Mouse (Mus musculus): ENCODE measurements at regions not wholly inside any gene's neighbourhood (a gene's known extent, or its start where the extent isn't known, plus 50 kb on each side); places are given as distances from the start of the nearest gene placed in this dataset.
"Not testable (repeated sequence)": the region's sequence is repeated elsewhere in the genome, so short reads cannot be mapped to it uniquely, and the experiment has no call there.

DNA sequence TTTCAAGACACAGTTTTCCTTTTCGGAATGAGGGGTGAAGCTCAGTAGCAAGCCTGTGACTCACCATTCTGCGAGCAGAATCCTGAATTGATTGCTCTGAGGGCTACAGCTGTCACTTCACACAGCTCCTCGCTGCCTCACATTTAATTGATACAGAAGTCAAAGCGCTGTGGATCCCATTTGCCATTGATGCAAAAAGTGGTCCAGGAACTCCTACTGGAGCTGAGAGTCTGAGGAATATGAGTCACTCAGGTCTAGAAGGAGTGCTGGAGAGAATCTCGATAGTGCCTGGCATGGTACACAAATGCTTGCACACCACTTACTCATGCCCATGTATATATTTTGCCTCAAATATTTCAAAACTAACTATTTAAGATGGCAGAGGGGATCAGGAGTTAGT, 158.0 kb upstream of the Tenm4 start:
- Histone ChIP-seq H3K27ac (ENCODE audit: insufficient read depth, low read length) (no peak overlapping the region), H3K4me1 (ENCODE audit: control insufficient read depth, insufficient read depth, low read length) (no peaks in the 10 kb centered on the region), H3K4me3 (ENCODE audit: insufficient read depth, low read length) (no peak overlapping the region)
- TF ChIP-seq POLR2A (IDR thresholded peaks at IDR 0.05; ENCODE audit: extremely low read depth, insufficient read depth, low read length) (no peak), CTCF (IDR thresholded peaks at IDR 0.05; ENCODE audit: extremely low read depth, insufficient read depth, low read length) (no peak)

DNA sequence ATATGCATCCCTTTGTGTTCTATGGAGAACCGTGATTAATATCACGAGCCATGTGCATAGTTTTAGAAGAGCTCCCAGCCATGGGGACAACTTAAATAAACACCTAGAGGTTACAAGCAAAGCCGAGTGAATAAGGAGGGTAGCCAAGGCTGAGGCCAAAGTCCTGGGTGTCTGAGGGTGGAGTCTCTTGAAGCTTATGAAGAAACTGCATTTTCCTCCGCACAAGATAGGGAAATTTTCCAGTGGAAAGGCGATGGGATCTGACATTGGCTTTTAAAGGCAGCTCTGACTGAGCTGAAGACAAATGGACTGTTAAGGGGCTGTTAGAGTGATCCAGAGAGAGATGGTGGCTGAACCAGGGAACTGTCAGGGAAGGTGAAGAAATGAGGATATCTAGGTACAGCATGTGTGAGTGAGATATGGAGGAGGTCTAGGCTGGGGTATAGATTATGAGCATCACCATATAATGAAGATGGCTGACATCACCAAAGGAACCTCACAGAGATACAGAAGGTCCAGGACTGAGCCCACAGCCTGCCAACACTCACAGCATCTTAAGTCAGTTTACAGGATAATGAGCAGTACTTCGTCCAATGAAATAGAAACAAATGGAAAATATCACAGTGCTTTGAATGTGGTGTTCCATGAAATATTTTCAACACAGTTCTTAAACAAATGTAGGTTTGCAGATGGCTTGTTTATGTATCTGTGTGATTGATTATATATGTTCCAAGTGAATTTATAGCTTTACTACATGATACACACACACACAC, 153.7 kb upstream of the Tenm4 start:
- TF ChIP-seq POLR2A (IDR thresholded peaks at IDR 0.05; ENCODE audit: extremely low read depth, insufficient read depth, low read length) = no peak
- no peak for TF ChIP-seq CTCF (IDR thresholded peaks at IDR 0.05; ENCODE audit: extremely low read depth, insufficient read depth, low read length)
- Histone ChIP-seq H3K4me1 (ENCODE audit: control insufficient read depth, insufficient read depth, low read length) (no peaks in the 10 kb centered on the region), H3K4me3 (ENCODE audit: insufficient read depth, low read length) (no peak overlapping the region), H3K27ac (ENCODE audit: insufficient read depth, low read length) (no peak overlapping the region)

GRCm38 (mm10) chr7:96024048-96024447, 147.0 kb upstream of the Tenm4 start:
- no peak overlapping the region for H3K27ac ChIP-seq (ENCODE audit: insufficient read depth, low read length)
- TF ChIP-seq POLR2A (IDR thresholded peaks at IDR 0.05; ENCODE audit: extremely low read depth, insufficient read depth, low read length) (no peak), CTCF (IDR thresholded peaks at IDR 0.05; ENCODE audit: extremely low read depth, insufficient read depth, low read length) (no peak)
- no peak overlapping the region for H3K4me3 ChIP-seq (ENCODE audit: insufficient read depth, low read length)

DNA sequence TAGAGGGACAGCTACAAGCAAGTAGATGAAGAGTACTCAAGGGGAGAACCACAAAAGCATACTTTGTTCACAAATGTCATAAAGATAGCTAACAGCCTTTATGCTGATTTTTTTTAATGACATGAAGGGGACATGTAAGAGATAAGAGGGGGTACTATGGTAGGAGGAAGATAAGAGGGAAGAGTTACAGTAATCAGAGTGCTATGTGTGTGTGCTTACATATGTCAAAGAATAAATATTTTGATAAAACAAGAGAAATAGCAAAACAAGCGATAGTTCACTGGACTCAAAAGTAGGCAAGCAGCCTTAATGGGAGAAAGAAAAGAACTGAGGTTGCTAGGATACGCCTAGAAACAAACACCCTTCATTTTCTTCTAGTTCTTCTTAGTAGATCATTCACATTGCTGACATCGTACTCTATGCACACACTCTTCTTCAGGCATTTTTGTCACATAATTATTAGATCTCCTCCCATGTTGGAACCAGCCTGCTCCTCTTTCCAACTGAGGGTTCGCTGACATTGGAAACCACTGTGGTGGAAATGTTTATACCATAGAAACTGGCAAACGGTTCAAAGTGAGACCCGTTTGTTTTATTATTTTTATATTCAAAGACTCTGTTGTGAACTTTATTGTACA, 144.1 kb upstream of the Tenm4 start:
- Histone ChIP-seq H3K4me3 (ENCODE audit: insufficient read depth, low read length) (no peak overlapping the region), H3K27ac (ENCODE audit: insufficient read depth, low read length) (no peak overlapping the region), H3K4me1 (ENCODE audit: control insufficient read depth, insufficient read depth, low read length) (no peaks in the 10 kb centered on the region)
- TF ChIP-seq POLR2A (IDR thresholded peaks at IDR 0.05; ENCODE audit: extremely low read depth, insufficient read depth, low read length) (no peak), CTCF (IDR thresholded peaks at IDR 0.05; ENCODE audit: extremely low read depth, insufficient read depth, low read length) (no peak)

More at GRCm38 (mm10) chr7:96024048-96024447, 147.0 kb upstream of the Tenm4 start:
- H3K4me1 ChIP-seq (ENCODE audit: control insufficient read depth, insufficient read depth, low read length) = no peaks in the 10 kb centered on the region

- H3K4me3 ChIP-seq (ENCODE audit: insufficient read depth, low read length) = no peak overlapping the region
- no peak overlapping the region for H3K27ac ChIP-seq (ENCODE audit: insufficient read depth, low read length)
- no peaks in the 10 kb centered on the region for H3K4me1 ChIP-seq (ENCODE audit: control insufficient read depth, insufficient read depth, low read length)
- TF ChIP-seq POLR2A (IDR thresholded peaks at IDR 0.05; ENCODE audit: extremely low read depth, insufficient read depth, low read length) (no peak), CTCF (IDR thresholded peaks at IDR 0.05; ENCODE audit: extremely low read depth, insufficient read depth, low read length) (no peak)
Measured at GRCm38 (mm10) chr7:96033636-96034035, 137.4 kb upstream of the Tenm4 start.

DNA sequence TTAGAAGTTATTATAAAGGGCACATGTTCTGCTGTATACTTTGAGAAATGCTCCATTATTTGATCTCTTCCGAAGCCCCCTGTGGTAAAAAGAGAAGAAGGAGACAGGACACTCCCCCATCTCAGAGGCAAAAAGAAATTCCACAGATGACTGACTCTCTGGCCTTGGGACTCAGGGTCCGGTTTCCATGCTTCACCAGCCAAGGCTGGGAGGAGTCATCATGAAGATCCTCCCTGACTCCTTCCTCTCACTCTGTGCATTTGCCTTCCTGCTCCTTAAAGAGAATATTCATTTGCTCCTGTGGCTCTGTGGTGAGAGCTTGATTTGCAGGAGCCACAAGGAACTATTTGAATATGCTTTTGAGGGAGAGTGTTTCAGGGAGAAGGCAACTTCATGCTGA, 135.6 kb upstream of the Tenm4 start:
- H3K4me1 ChIP-seq (ENCODE audit: control insufficient read depth, insufficient read depth, low read length) = no peaks in the 10 kb centered on the region
- TF ChIP-seq POLR2A (IDR thresholded peaks at IDR 0.05; ENCODE audit: extremely low read depth, insufficient read depth, low read length) (no peak), CTCF (IDR thresholded peaks at IDR 0.05; ENCODE audit: extremely low read depth, insufficient read depth, low read length) (no peak)
- no peak overlapping the region for H3K27ac ChIP-seq (ENCODE audit: insufficient read depth, low read length)
- no peak overlapping the region for H3K4me3 ChIP-seq (ENCODE audit: insufficient read depth, low read length)

GRCm38 (mm10) chr7:96039628-96040027, 131.4 kb upstream of the Tenm4 start:
- no peaks in the 10 kb centered on the region for H3K4me1 ChIP-seq (ENCODE audit: control insufficient read depth, insufficient read depth, low read length)

DNA sequence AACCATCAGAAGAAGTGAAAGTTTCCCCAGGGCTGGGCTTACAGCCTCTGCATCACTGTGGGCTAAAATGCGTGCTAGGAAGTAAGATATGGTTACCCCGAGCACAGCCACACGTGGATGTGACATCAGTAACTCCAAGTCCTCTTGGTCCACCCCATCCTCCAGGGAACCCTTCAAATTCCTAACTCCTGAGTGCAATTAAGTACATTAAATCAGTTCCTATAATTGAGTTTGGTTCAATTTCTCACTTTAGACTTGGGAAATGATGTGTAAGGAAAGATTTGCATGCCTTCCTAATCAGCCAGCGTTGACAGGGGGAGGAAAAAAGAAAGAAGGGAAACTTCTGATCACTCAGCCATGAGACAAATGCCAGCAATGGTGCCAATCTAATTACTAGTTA, 129.2 kb upstream of the Tenm4 start:
- no peaks in the 10 kb centered on the region for H3K4me1 ChIP-seq (ENCODE audit: control insufficient read depth, insufficient read depth, low read length)
- H3K4me3 ChIP-seq (ENCODE audit: insufficient read depth, low read length) = no peak overlapping the region
- no peak overlapping the region for H3K27ac ChIP-seq (ENCODE audit: insufficient read depth, low read length)
- TF ChIP-seq CTCF (IDR thresholded peaks at IDR 0.05; ENCODE audit: extremely low read depth, insufficient read depth, low read length) (no peak), POLR2A (IDR thresholded peaks at IDR 0.05; ENCODE audit: extremely low read depth, insufficient read depth, low read length) (no peak)

More at GRCm38 (mm10) chr7:96039628-96040027, 131.4 kb upstream of the Tenm4 start:
- Histone ChIP-seq H3K27ac (ENCODE audit: insufficient read depth, low read length) (no peak overlapping the region), H3K4me3 (ENCODE audit: insufficient read depth, low read length) (no peak overlapping the region)
- no peak for TF ChIP-seq POLR2A (IDR thresholded peaks at IDR 0.05; ENCODE audit: extremely low read depth, insufficient read depth, low read length)
- TF ChIP-seq CTCF (IDR thresholded peaks at IDR 0.05; ENCODE audit: extremely low read depth, insufficient read depth, low read length) = no peak

- H3K4me1 ChIP-seq (ENCODE audit: control insufficient read depth, insufficient read depth, low read length) = no peaks in the 10 kb centered on the region
- TF ChIP-seq POLR2A (IDR thresholded peaks at IDR 0.05; ENCODE audit: extremely low read depth, insufficient read depth, low read length) = no peak
- TF ChIP-seq CTCF (IDR thresholded peaks at IDR 0.05; ENCODE audit: extremely low read depth, insufficient read depth, low read length) = no peak
Measured at GRCm38 (mm10) chr7:96051631-96052030, 119.4 kb upstream of the Tenm4 start.

DNA sequence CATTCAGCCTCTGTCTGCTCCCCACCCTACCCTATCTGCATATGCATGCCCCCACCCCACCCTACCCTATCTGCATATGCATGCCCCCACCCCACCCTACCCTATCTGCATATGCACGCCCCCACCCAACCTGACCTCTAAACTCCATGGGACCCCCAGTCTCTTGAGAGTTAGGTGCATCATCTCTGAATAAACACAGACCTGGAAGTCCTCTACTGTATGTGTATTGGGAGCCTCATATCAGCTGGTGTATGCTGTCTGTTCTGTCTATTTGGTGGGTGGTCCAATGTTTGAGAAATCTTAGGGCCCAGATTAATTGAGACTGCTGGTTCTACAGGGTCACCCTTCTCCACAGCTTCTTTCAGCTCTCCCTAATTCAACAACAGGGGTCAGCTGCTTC, 109.4 kb upstream of the Tenm4 start:
- H3K27ac ChIP-seq (ENCODE audit: insufficient read depth, low read length); H3K4me3 ChIP-seq (ENCODE audit: insufficient read depth, low read length); H3K4me1 ChIP-seq (ENCODE audit: control insufficient read depth, insufficient read depth, low read length): not testable (repeated sequence)

More at GRCm38 (mm10) chr7:96051631-96052030, 119.4 kb upstream of the Tenm4 start:
- Histone ChIP-seq H3K27ac (ENCODE audit: insufficient read depth, low read length) (no peak overlapping the region), H3K4me3 (ENCODE audit: insufficient read depth, low read length) (no peak overlapping the region)
